Mouse (Mus musculus) liver, embryonic 14.5 days (tissue): ENCODE results near the gene Hdac1.

Experiments used
- CTCF ChIP-seq: IDR thresholded peaks from 2 replicates; pipeline ENCODE4 v1.5.1; 2016; ENCODE audit warnings: antibody characterized with exemption, low read depth, control low read depth
- EP300 ChIP-seq: IDR thresholded peaks from 2 replicates; pipeline ENCODE4 v1.6.1; 2016; ENCODE audit warnings: antibody characterized with exemption, low read depth

- no peak for TF ChIP-seq CTCF
- no peak for TF ChIP-seq EP300
These were observed 61.4 kb downstream of the Hdac1 start for GRCm38 (mm10) chr4:129481090-129481489.
